Mouse (Mus musculus) brain, embryonic 14.5 days (tissue): ENCODE measurements around the gene Tas2r135.

ENCODE experiments used
- CTCF ChIP-seq: fragments of 200-500 bp; IDR thresholded peaks from 2 replicates; pipeline ENCODE4 v1.5.1; 2012; ENCODE audit warnings: inconsistent platforms, mild to moderate bottlenecking, moderate library complexity, borderline replicate concordance; ENCODE audit not compliant: insufficient read depth, insufficient read length; ENCODE audit errors: extremely low read depth
- POLR2A ChIP-seq: fragments of 200-500 bp; IDR thresholded peaks from 2 replicates; pipeline ENCODE4 v1.6.1; 2012; ENCODE audit warnings: mild to moderate bottlenecking, inconsistent platforms, borderline replicate concordance; ENCODE audit not compliant: poor library complexity, insufficient read depth, insufficient read length, severe bottlenecking; ENCODE audit errors: extremely low read depth

DNA sequence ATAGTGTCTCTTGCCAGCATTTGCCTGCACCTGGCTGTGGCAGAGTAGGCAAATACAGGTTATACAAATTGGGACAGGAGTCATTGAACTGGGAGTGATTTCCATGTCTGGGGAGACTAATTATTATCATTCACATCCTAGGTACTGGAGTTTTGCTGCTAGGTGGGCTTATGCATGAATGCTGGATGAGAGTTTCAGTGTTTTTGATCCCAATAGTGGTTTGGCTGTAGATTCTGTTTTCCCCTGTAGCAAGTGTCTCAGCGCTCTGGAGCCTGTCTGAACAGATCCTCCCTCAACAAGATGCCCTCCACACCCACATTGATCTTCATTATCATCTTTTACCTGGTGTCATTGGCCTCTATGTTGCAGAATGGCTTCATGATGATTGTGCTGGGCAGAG is 5.3 kb upstream of the Tas2r135 start, which contains the start of gene Tas2r143:
- no peak for TF ChIP-seq POLR2A
- no peak for TF ChIP-seq CTCF
